Mouse (Mus musculus) left cerebral cortex, adult 2 months (tissue): Measurements from ENCODE around the gene Insm1. TPM values are rescaled to one million over a fixed set of nuclear protein-coding genes. Genes with fewer than 3 reads are reported as not detected.

Experiments used
- DNase-seq, 2 experiments: peaks; one replicate each; pipeline ENCODE4 v3.0.0; 2021 to 2022; ENCODE audit warnings: low spot score in 2 of 2, mixed read lengths in 1 of 2; ENCODE audit errors: extremely low spot score in 1 of 2
- H3K27ac ChIP-seq: fragments of 200-600 bp; 2 replicates; pipeline ENCODE4 v1.8.1; 2022
- H3K4me3 ChIP-seq: fragments of 200-600 bp; 2 replicates; pipeline ENCODE4 v1.8.1; 2022
- CTCF ChIP-seq: fragments of 200-600 bp; IDR thresholded peaks from 2 replicates; pipeline ENCODE4 v1.8.1; 2022; ENCODE audit warnings: antibody characterized with exemption, mild to moderate bottlenecking, moderate library complexity
- intact Hi-C: fragments of 180-260 bp; cut with DNase I; formaldehyde crosslinking; loops from one replicate; pipeline ENCODE4 v1.15.1; 2025
- long read RNA-seq, 2 experiments: library from polyadenylated mRNA; stranded (forward); transcript quantifications; one replicate each; pipeline ENCODE4 v2.0.0; 2021; ENCODE audit warnings: borderline mapping rate in 2 of 2
- total RNA-seq, 2 experiments: library from RNA; stranded (reverse); gene quantifications; 2 replicates each; pipeline ENCODE4 v1.2.3; 2021

The Insm1 gene
- total RNA-seq: 1 to 10 TPM; 4.8 to 6.1 TPM
- long read RNA-seq, experiment 1, transcript Insm1-201 (1 exons, 3,100 nt): major isoform, 6 of 6 reads
- long read RNA-seq, experiment 1, partial matches to known transcripts: 0 of 6 reads
- long read RNA-seq, experiment 1, other reads (novel, unspliced or antisense): 0 of 6 reads
- long read RNA-seq, experiment 2, transcript Insm1-201 (1 exons, 3,100 nt): major isoform, 6 of 6 reads
- long read RNA-seq, experiment 2, partial matches to known transcripts: 0 of 6 reads
- long read RNA-seq, experiment 2, other reads (novel, unspliced or antisense): 0 of 6 reads

DNA sequence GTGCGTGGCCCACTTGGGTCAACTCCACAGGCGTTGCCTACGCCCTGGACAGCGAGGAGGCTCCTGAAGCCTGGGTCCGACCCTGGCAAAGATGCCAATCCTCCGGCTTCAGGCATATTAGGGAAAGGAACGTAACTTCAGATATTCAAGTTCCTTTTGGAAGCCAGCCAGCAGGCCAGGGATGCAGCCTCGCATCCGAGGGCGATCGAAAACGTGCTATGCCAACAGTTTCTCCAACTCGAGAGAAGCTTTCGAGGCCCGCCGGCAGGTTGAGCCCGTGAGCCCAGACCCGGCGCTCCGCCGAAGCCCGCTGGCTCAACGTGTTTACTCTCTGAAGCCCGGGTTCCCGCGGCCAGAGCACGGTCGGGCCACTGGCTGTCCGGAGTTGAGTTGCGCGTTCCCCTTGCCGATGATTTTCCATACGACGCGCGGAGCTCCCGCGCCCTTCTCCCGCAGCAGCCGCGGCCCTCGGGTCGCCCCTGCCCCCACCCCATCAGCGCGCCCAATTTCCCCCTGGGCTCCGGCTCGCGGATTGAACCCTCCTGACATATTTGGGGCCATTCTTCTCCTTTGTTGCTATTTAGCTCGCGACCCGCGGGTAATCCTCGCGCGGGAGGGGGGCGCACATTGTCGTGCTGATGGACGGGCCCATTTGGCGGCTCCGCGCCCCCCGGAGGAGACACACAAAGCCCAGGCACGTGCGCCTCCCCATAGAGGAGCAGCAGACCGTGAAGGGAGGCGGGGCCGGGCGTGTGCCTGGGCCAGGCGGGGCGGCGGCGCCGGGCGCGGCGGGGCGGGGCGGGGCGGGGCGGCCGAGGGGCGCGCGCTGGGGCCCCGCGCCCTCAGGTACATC is at the start of gene Insm1:
Insm1 (plus strand) TSS at position 846 of the 853 bp plus-strand sequence.
- Histone ChIP-seq H3K27ac (peak within 1 kb of the TSS; percentile 78), H3K4me3 (peak within 1 kb of the TSS; percentile 59)
- intact Hi-C loops: loop anchor here (5.0 kb wide), 1 partner anchor 36 kb away; no protein-coding TSS in a partner anchor
- peak; percentile 35 to 51 for DNase-seq
- TF ChIP-seq CTCF: no peak

- Histone ChIP-seq H3K4me3 (no peak overlapping the region), H3K27ac (no peak overlapping the region)
- TF ChIP-seq CTCF: no peak
- intact Hi-C loops: no loop called here
- DNase-seq: no peak
Measured at GRCm38 (mm10) chr2:146172106-146172505, 49.6 kb upstream of the Insm1 start.

DNA sequence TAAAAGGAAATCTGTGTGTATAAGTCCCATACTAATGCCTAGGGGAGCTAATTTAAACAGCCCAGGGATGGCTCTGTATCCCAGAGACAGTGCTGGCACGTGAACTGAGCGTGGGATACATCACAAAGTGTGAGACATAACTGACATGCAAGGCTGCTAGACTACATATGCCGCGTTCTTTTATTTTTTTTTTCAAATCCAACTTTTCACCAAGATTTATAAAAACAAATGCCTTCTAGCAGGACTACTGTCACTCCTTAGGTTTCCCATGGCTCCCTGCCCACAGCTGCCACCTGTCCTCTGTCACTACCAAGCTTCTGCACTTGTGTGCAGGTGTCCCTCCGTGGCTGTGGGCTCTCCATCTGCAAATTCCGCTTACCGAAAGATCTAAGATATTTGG is 47.5 kb upstream of the Insm1 start:
- no peak overlapping the region for H3K27ac ChIP-seq
- no peak overlapping the region for H3K4me3 ChIP-seq
- intact Hi-C loops: no loop called here
- no peak for TF ChIP-seq CTCF
- peak in 1 of 2 experiments; percentile 20 for DNase-seq

DNA sequence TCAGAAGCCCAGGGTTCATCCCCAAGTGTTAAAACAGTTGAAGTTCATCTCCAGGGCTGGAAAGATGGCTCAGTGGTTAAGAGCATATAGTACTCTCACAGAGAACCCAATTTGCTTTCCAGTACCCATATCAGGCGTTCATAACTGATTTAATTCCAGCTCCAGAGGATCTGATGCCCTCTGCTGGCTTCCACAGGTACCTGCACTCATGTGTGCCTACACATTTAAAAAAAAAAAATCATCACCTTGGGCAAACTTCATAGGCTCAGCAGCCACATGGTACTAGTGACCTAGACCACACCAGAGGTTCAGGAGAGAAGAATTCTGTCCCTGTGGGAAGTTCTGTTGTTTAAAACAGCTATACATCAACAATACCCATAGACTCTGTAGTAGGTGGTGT is 43.0 kb upstream of the Insm1 start:
- no peak overlapping the region for H3K4me3 ChIP-seq
- DNase-seq: no peak
- intact Hi-C loops: no loop called here
- TF ChIP-seq CTCF: no peak
- H3K27ac ChIP-seq: no peak overlapping the region

GRCm38 (mm10) chr2:146183830-146184793 is 37.6 kb upstream of the Insm1 start:
- intact Hi-C loops: no loop called here

DNA sequence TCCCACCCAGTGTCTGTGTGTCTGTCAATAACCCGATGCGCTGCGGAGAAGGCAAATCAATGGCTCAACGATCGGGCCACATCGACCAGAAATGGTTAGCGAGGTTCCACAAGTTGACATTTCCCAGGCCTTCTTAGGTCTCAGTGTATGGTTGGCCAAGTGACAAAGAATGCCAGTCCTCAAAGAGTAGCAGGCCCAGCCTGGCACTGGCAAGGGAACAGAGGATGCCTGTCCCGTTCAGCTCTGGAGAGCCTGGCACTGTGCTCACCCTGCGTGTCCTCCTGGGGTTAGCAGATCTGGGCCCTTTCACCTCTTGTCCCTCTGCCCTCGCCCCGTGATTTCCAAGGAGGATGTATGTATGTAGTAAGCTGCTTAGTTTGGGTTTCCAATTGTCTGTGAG is 25.6 kb upstream of the Insm1 start:
- TF ChIP-seq CTCF: no peak
- no peak overlapping the region for H3K4me3 ChIP-seq
- intact Hi-C loops: no loop called here
- H3K27ac ChIP-seq: no peak overlapping the region
- no peak for DNase-seq

More at GRCm38 (mm10) chr2:146183830-146184793, 37.6 kb upstream of the Insm1 start:
- DNase-seq: no peak
- no peak overlapping the region for H3K4me3 ChIP-seq
- H3K27ac ChIP-seq: no peak overlapping the region
- TF ChIP-seq CTCF: no peak

DNA sequence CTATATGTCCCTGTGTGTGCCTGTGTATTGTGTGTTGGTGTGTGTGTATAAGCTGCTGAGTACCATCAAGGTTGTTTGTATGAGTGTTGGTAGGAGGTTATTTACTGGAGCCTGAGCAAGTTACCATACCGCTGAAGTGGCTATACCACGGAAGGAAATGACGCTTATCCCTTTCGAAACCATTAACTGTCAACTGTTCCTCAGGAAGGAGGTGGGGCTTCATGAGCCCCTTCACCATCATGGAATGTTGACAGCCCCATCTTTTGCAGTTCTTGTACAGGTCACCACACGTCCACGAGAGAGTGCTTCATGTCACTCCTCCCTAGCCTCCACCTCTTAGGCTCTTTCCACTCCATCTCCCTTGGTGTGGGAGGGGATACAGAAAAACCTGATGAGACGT is 23.8 kb upstream of the Insm1 start:
- intact Hi-C loops: no loop called here
- TF ChIP-seq CTCF: no peak
- Histone ChIP-seq H3K4me3 (no peak overlapping the region), H3K27ac (no peak overlapping the region)
- no peak for DNase-seq

DNA sequence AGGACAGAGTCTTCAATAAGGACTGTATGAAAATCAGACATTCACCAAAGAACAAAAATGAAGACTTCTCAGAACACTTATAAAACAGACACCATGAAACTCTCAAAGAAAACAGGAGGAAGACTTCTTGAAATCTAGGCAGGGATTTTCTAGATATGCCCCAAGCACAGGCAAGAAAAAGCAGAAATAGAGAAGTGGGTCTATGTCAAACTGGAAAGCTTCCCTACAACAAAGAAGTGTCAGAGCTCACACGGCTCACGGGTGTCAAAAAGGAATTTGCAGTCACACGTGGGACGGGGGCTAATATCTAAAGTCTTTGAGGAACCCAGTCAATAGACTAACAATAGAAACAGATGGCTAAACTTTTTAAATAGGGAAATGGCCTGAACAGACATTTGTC is 10.8 kb upstream of the Insm1 start:
- DNase-seq: no peak
- intact Hi-C loops: loop anchor here (5.0 to 10.0 kb wide), 2 partner anchors 174 to 254 kb away; no protein-coding TSS in a partner anchor
- H3K4me3 ChIP-seq: no peak overlapping the region
- no peak overlapping the region for H3K27ac ChIP-seq
- TF ChIP-seq CTCF: no peak

- Histone ChIP-seq H3K4me3 (no peak overlapping the region), H3K27ac (no peak overlapping the region)
- peak; percentile 77 for TF ChIP-seq CTCF
- intact Hi-C loops: loop anchor here (2.0 to 10.0 kb wide), 5 partner anchors 93 to 1823 kb away; no protein-coding TSS in a partner anchor
- DNase-seq: peak; percentile 40 to 53
Measured at GRCm38 (mm10) chr2:146214715-146215114, 7.0 kb upstream of the Insm1 start.

DNA sequence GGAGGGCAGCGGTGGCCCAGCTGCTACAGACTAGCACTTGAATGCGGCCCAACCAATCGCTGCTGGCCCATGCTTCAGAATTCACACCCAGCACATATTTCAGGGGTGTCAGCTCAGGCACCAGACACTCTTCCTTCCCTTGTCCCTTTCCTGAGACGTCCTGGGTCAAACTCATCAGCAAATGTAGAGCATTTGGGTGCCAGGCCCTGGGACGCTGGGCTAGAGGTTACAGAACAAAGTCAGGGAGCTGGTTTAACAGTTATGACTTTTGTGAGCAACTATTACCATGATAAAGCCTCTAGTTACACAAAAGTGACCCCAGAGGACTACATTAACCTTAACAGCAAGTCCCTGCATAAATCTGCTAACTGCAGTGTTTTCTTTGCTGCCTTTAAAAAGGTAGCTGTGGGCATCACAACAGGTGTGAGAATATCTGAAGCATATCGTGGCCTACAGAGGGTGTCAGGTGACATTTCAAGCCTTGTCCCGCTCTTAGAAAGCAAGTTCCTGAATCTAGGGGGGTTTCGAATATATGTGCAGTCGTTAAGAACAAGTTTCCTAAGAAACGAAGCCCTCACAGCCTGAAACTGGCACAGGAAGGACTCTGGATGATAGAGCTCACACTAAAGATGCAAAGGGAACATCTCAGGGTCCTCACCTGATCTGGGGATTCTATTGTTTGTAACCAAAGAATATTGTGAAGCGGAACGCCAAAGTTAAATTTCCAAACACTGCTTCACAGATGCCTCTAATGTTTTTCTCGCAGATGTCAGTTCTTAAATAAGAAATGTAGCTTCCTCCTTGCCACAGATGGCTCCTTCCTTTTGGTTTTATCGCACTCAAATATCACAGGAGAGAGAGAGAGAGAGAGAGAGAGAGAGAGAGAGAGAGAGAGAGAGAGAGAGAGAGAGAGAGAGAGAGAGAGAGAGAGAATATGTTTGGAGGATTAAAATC is 5.3 kb upstream of the Insm1 start:
- intact Hi-C loops: loop anchor here (5.0 to 10.0 kb wide), 3 partner anchors 91 to 1821 kb away; no protein-coding TSS in a partner anchor
- DNase-seq: no peak
- Histone ChIP-seq H3K27ac (no peak overlapping the region), H3K4me3 (no peak overlapping the region)
- TF ChIP-seq CTCF: no peak
